Mouse (Mus musculus) heart, adult 2 months (tissue): ENCODE data around the gene Prkg2. TPM values are rescaled to one million over a fixed set of nuclear protein-coding genes. Genes with fewer than 3 reads are reported as not detected.
A peak's percentile ranks its signal among the peaks of the same experiment; 100 is the strongest.

Experiments
- DNase-seq, 2 experiments: peaks; one replicate each; pipeline ENCODE4 v3.0.0; 2021
- H3K27ac ChIP-seq: fragments of 200-600 bp; 2 replicates; pipeline ENCODE4 v1.8.1; 2022
- H3K27me3 ChIP-seq: fragments of 200-500 bp; 2 replicates; pipeline ENCODE4 v1.6.1; 2012; ENCODE audit warnings: mild to moderate bottlenecking, low read length, inconsistent platforms, mixed read lengths; ENCODE audit not compliant: control insufficient read depth, insufficient read depth
- H3K36me3 ChIP-seq: fragments of 200-500 bp; 2 replicates; pipeline ENCODE4 v1.6.1; 2012; ENCODE audit warnings: low read length, inconsistent platforms; ENCODE audit not compliant: control insufficient read depth, insufficient read depth
- H3K4me1 ChIP-seq: fragments of 200-500 bp; 2 replicates; pipeline ENCODE4 v1.6.1; 2011; ENCODE audit warnings: low read length; ENCODE audit not compliant: control insufficient read depth, insufficient read depth
- H3K4me3 ChIP-seq: fragments of 200-600 bp; 2 replicates; pipeline ENCODE4 v1.8.1; 2022
- H3K79me2 ChIP-seq: fragments of 200-500 bp; replicated peaks from 2 replicates; pipeline ENCODE4 v1.6.1; 2012; ENCODE audit warnings: mild to moderate bottlenecking, inconsistent platforms, low read length, moderate library complexity, mixed read lengths; ENCODE audit not compliant: control insufficient read depth, insufficient read depth
- H3K9ac ChIP-seq: fragments of 200-500 bp; 2 replicates; pipeline ENCODE4 v1.6.1; 2012; ENCODE audit warnings: low read depth, mild to moderate bottlenecking, control low read depth, inconsistent platforms, low read length, mixed read lengths
- CTCF ChIP-seq: fragments of 200-600 bp; IDR thresholded peaks from 2 replicates; pipeline ENCODE4 v1.8.1; 2022; ENCODE audit warnings: antibody characterized with exemption, mild to moderate bottlenecking, moderate library complexity
- EP300 ChIP-seq: fragments of 200-500 bp; IDR thresholded peaks from 2 replicates; pipeline ENCODE4 v1.6.1; 2011; ENCODE audit warnings: low read depth, low read length, control low read depth; ENCODE audit not compliant: insufficient read depth
- POLR2A ChIP-seq: fragments of 200-500 bp; IDR thresholded peaks from 2 replicates; pipeline ENCODE4 v1.6.1; 2011; ENCODE audit warnings: mild to moderate bottlenecking, low read depth, low read length, control low read depth; ENCODE audit not compliant: insufficient read depth
- WGBS: fragments of 180-500 bp; shearing (Covaris S2); methylation state at CpG from one replicate; pipeline ENCODE4 v1.1.7; 2018; 5-methylcytosine and 5-hydroxymethylcytosine counted together
- intact Hi-C: fragments of 180-260 bp; cut with DNase I; formaldehyde crosslinking; loops from one replicate; pipeline ENCODE4 v1.15.1; 2025
- polyA plus RNA-seq: library from polyadenylated mRNA; depleted of rRNA; stranded (reverse); fragments of >200 nt; gene quantifications from 2 replicates; pipeline ENCODE4 v1.2.3, GENCODE M21; 2012
- total RNA-seq, 2 experiments: library from RNA; stranded (reverse); gene quantifications; 2 replicates each; pipeline ENCODE4 v1.2.3; 2021

Gene Prkg2
- total and polyA plus RNA-seq, 3 experiments: 0.04 to 0.52 (median 0.26) TPM

- Histone ChIP-seq H3K79me2 (no peaks in the 10 kb centered on the region), H3K27me3 (peaks cover 2% of the 10 kb centered on the region; the same call in 1 of the 2 replicates), H3K36me3 (no peaks in the 10 kb centered on the region), H3K27ac (no peak overlapping the region), H3K9ac (no peak overlapping the region), H3K4me1 (no peaks in the 10 kb centered on the region), H3K4me3 (no peak overlapping the region; the same call in 1 of the 2 replicates)
- WGBS: 8% methylated on average over 9 of the region's 9 CpGs
- intact Hi-C loops: no loop called here
- TF ChIP-seq EP300 (no peak), CTCF (no peak), POLR2A (no peak)
- no peak for DNase-seq
These were observed 276 bp upstream of the Prkg2 start for GRCm38 (mm10) chr5:99037442-99037811.

DNA sequence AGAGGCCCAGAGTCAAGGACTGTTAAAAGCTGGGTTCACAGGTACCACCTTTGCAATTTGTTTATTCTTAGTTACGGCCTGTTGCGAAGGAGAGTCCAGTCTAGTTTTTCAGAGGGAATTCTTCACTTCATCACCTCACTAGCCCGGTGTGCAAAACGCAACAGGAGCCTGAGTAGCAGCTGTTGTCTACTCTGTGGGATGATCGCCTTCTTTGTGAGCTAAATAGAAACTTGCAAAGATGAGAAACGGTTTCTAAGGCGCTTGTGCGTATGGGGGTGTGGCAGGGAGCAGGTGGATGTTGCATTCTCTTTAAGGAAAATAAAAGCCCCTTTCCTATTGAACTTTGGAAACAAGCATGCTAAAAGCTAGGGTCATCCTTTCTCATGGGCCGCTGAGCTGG is 1.2 kb downstream of the Prkg2 start:
- no peak for DNase-seq
- Histone ChIP-seq H3K36me3 (no peaks in the 10 kb centered on the region), H3K4me3 (no peak overlapping the region), H3K9ac (no peak overlapping the region), H3K27ac (no peak overlapping the region), H3K4me1 (no peaks in the 10 kb centered on the region), H3K27me3 (peaks cover 2% of the 10 kb centered on the region; the same call in 1 of the 2 replicates), H3K79me2 (no peaks in the 10 kb centered on the region)
- 70% methylated on average over 9 of the region's 9 CpGs for WGBS
- TF ChIP-seq POLR2A (no peak), CTCF (no peak), EP300 (no peak)
- intact Hi-C loops: no loop called here

- Histone ChIP-seq H3K27me3 (0 out of 2 replicates have a peak, but pooled peaks cover 2% of the 10 kb centered on the region), H3K4me3 (no peak overlapping the region), H3K4me1 (no peaks in the 10 kb centered on the region), H3K27ac (no peak overlapping the region), H3K9ac (no peak overlapping the region), H3K36me3 (no peaks in the 10 kb centered on the region), H3K79me2 (no peaks in the 10 kb centered on the region)
- TF ChIP-seq EP300: no peak
- no peak for TF ChIP-seq CTCF
- no peak for TF ChIP-seq POLR2A
- DNase-seq: no peak
- 47% methylated on average over 6 of the region's 6 CpGs for WGBS
- intact Hi-C loops: no loop called here
These were observed 5.5 kb downstream of the Prkg2 start for GRCm38 (mm10) chr5:99031551-99032149.

DNA sequence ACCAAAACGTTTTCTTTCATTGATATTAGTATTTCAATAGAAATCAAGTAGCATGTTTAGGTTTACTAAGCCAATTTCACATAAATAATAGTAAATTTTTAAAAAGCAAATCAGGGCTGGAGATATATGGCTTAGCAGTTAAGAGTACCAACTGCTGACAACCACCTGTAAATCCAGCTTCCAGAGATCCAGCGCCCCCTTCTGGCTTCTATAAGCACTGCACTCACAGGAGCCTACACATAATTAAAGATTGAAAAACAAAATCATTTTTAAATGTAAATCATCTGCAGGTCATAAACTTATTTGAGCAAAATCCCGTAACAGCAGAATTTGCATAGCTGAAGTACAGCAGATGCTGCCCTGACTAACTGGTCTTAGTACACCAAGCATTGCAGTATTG is 10.8 kb downstream of the Prkg2 start:
- intact Hi-C loops: no loop called here

GRCm38 (mm10) chr5:99019709-99020108 is 17.4 kb downstream of the Prkg2 start:
- no peaks in the 10 kb centered on the region for H3K27me3 ChIP-seq
- TF ChIP-seq EP300 (no peak), CTCF (no peak)
- DNase-seq: no peak
- H3K79me2 ChIP-seq: no peaks in the 10 kb centered on the region
- 75% methylated on average over 6 of the region's 6 CpGs for WGBS
- no peak overlapping the region for H3K4me3 ChIP-seq
- no peaks in the 10 kb centered on the region for H3K4me1 ChIP-seq
- intact Hi-C loops: no loop called here
- no peak overlapping the region for H3K9ac ChIP-seq
- H3K36me3 ChIP-seq: no peaks in the 10 kb centered on the region
- no peak overlapping the region for H3K27ac ChIP-seq

More for the DNA sequence above, 10.8 kb downstream of the Prkg2 start:
- Histone ChIP-seq H3K27ac (no peak overlapping the region), H3K36me3 (no peaks in the 10 kb centered on the region), H3K4me3 (no peak overlapping the region), H3K27me3 (no peaks in the 10 kb centered on the region), H3K4me1 (no peaks in the 10 kb centered on the region), H3K9ac (no peak overlapping the region), H3K79me2 (no peaks in the 10 kb centered on the region)
- DNase-seq: no peak
- 72% methylated on average over 3 of the region's 3 CpGs for WGBS
- TF ChIP-seq CTCF: 0 out of 2 replicates have a peak, but pooled peaks have one; percentile 8
- TF ChIP-seq POLR2A: no peak

DNA sequence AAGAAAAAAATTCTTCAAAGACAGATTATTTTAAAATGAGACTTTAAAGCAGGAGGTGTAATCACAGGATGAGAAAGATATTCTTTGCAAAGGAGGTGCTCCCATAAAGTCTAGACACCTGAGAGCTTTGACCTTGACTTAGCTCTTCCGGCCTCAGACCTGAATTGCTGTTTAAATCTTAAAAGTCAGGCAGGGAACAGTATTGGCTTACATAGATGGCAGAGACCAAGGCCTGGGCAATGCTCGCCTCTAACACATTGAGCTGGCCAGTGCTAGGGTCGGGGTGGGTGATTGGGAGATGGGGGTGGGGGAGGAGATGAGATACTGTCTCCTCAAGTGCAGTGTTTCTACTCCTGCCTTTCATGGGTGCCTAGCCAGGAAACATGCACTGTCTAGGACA is 22.0 kb downstream of the Prkg2 start:
- intact Hi-C loops: no loop called here

More for the DNA sequence above, 22.0 kb downstream of the Prkg2 start:
- no peak for DNase-seq
- Histone ChIP-seq H3K4me3 (no peak overlapping the region), H3K79me2 (no peaks in the 10 kb centered on the region), H3K9ac (no peak overlapping the region), H3K4me1 (no peaks in the 10 kb centered on the region), H3K36me3 (no peaks in the 10 kb centered on the region), H3K27me3 (no peaks in the 10 kb centered on the region), H3K27ac (no peak overlapping the region)
- 63% methylated on average over 3 of the region's 3 CpGs for WGBS
- TF ChIP-seq POLR2A: no peak
- TF ChIP-seq CTCF: no peak
- no peak for TF ChIP-seq EP300
